Mouse (Mus musculus) CH12.LX (cell line): ENCODE measurements around the gene Tsg101. TPM values are rescaled to one million over a fixed set of nuclear protein-coding genes. Genes with fewer than 3 reads are reported as not detected.

Experiments
- DNase-seq: peaks from one replicate; pipeline ENCODE4 v3.0.0-alpha.2; 2013; ENCODE audit errors: extremely low read depth
- H3K27ac ChIP-seq: 2 replicates; pipeline ENCODE4 v1.5.1; 2012; ENCODE audit warnings: low read depth, mild to moderate bottlenecking, control low read depth, moderate library complexity; ENCODE audit not compliant: insufficient read depth
- H3K27me3 ChIP-seq: replicated peaks from 2 replicates; pipeline ENCODE3; 2012; ENCODE audit warnings: inconsistent platforms
- H3K36me3 ChIP-seq, 2 experiments: replicated peaks in 1 of 2; 2 replicates each; pipeline versions ENCODE3 to v1.6.1; 2012; ENCODE audit warnings: inconsistent platforms in 1 of 2, low read length in 1 of 2, mild to moderate bottlenecking in 1 of 2, mixed read lengths in 1 of 2, moderate library complexity in 1 of 2; ENCODE audit not compliant: control insufficient read depth in 1 of 2, insufficient read depth in 1 of 2
- H3K4me1 ChIP-seq, 2 experiments: 2 replicates each; pipeline ENCODE4 v1.6.1; 2012; ENCODE audit warnings: inconsistent platforms in 1 of 2, moderate library complexity in 1 of 2; ENCODE audit not compliant: insufficient read depth in 2 of 2, control insufficient read depth in 1 of 2
- H3K4me2 ChIP-seq: 2 replicates; pipeline ENCODE4 v1.6.1; 2012; ENCODE audit warnings: low read depth, mild to moderate bottlenecking, control low read depth; ENCODE audit not compliant: poor library complexity, insufficient read depth, severe bottlenecking
- H3K4me3 ChIP-seq, 3 experiments: fragments of 150-350 bp in 1 of 3; sonication (generic) in 1 of 3; replicated peaks in 1 of 3; 2 replicates each; pipeline versions ENCODE3 to v1.5.1; 2011 to 2012; ENCODE audit warnings: low read depth in 2 of 3, low read length in 2 of 3, mild to moderate bottlenecking in 2 of 3, moderate library complexity in 2 of 3, control low read depth in 1 of 3, improper control_type of control experiment in 1 of 3, inconsistent platforms in 1 of 3, mixed read lengths in 1 of 3; ENCODE audit not compliant: poor library complexity in 1 of 3
- H3K79me2 ChIP-seq: replicated peaks from 2 replicates; pipeline ENCODE4 v1.6.1; 2012; ENCODE audit warnings: mild to moderate bottlenecking, moderate library complexity; ENCODE audit not compliant: control insufficient read depth, poor library complexity, insufficient read depth, severe bottlenecking; ENCODE audit errors: extremely low read depth
- H3K9ac ChIP-seq: 2 replicates; pipeline ENCODE4 v1.6.1; 2012; ENCODE audit warnings: low read depth, mild to moderate bottlenecking, control low read depth, moderate library complexity; ENCODE audit not compliant: insufficient read depth
- H3K9me3 ChIP-seq: replicated peaks from 2 replicates; pipeline ENCODE3; 2012; ENCODE audit warnings: low read length, inconsistent platforms, mixed read lengths
- BHLHE40 ChIP-seq: IDR thresholded peaks from 2 replicates; pipeline ENCODE4 v1.6.1; 2011; ENCODE audit warnings: mild to moderate bottlenecking, low read depth, low read length, improper control_type of control experiment
- CTCF ChIP-seq, 2 experiments: IDR thresholded peaks in 1 of 2; conservative IDR thresholded peaks in 1 of 2; 2 replicates each; pipeline ENCODE4 v1.5.1; 2011 to 2012; ENCODE audit warnings: low read depth in 2 of 2, low read length in 2 of 2, improper control_type of control experiment in 1 of 2, inconsistent platforms in 1 of 2, mild to moderate bottlenecking in 1 of 2, moderate library complexity in 1 of 2
- E2F4 ChIP-seq: IDR thresholded peaks from 2 replicates; pipeline ENCODE4 v1.6.1; 2011; ENCODE audit warnings: low read depth, low read length, improper control_type of control experiment; ENCODE audit not compliant: insufficient replicate concordance
- EP300 ChIP-seq: IDR thresholded peaks from 2 replicates; pipeline ENCODE4 v1.6.1; 2011; ENCODE audit warnings: low read length, improper control_type of control experiment
- ETS1 ChIP-seq: conservative IDR thresholded peaks from 2 replicates; pipeline ENCODE4 v1.6.1; 2012; ENCODE audit warnings: low read depth, mild to moderate bottlenecking, inconsistent platforms, low read length, improper control_type of control experiment, moderate library complexity
- GABPA ChIP-seq: IDR thresholded peaks from 2 replicates; pipeline ENCODE4 v1.6.1; 2012; ENCODE audit warnings: low read depth, low read length, improper control_type of control experiment, inconsistent platforms; ENCODE audit not compliant: insufficient replicate concordance
- HCFC1 ChIP-seq: IDR thresholded peaks from 2 replicates; pipeline ENCODE4 v1.6.1; 2012; ENCODE audit warnings: low read depth, mild to moderate bottlenecking, inconsistent platforms, low read length, improper control_type of control experiment
- KAT2A ChIP-seq: IDR thresholded peaks from 2 replicates; pipeline ENCODE4 v1.6.1; 2012; ENCODE audit warnings: low read length, improper control_type of control experiment, inconsistent platforms; ENCODE audit not compliant: insufficient replicate concordance
- MAFK ChIP-seq: IDR thresholded peaks from 2 replicates; pipeline ENCODE4 v1.6.1; 2011; ENCODE audit warnings: low read length, improper control_type of control experiment; ENCODE audit not compliant: insufficient replicate concordance
- MAX ChIP-seq: IDR thresholded peaks from 2 replicates; pipeline ENCODE4 v1.6.1; 2011; ENCODE audit warnings: low read length, improper control_type of control experiment
- MEF2A ChIP-seq: IDR thresholded peaks from 2 replicates; pipeline ENCODE4 v1.6.1; 2014; ENCODE audit warnings: low read depth, mild to moderate bottlenecking, inconsistent platforms, low read length, improper control_type of control experiment, borderline replicate concordance
- MXI1 ChIP-seq: IDR thresholded peaks from 2 replicates; pipeline ENCODE4 v1.6.1; 2011; ENCODE audit warnings: mild to moderate bottlenecking, low read depth, low read length, improper control_type of control experiment
- MYC ChIP-seq: IDR thresholded peaks from 2 replicates; pipeline ENCODE4 v1.6.1; 2011; ENCODE audit warnings: low read depth, mild to moderate bottlenecking, improper control_type of control experiment, low read length
- NELFE ChIP-seq: IDR thresholded peaks from 2 replicates; pipeline ENCODE4 v1.6.1; 2011; ENCODE audit warnings: low read depth, low read length, improper control_type of control experiment
- NRF1 ChIP-seq: IDR thresholded peaks from 2 replicates; pipeline ENCODE4 v1.6.1; 2014; ENCODE audit warnings: low read depth, mild to moderate bottlenecking, inconsistent platforms, low read length, improper control_type of control experiment, moderate library complexity
- PAX5 ChIP-seq: IDR thresholded peaks from 2 replicates; pipeline ENCODE4 v1.6.1; 2012; ENCODE audit warnings: low read length, inconsistent platforms, mixed read lengths
- POLR2A ChIP-seq: IDR thresholded peaks from 2 replicates; pipeline ENCODE4 v1.6.1; 2011; ENCODE audit warnings: low read depth, mild to moderate bottlenecking, improper control_type of control experiment, low read length
- POLR2AphosphoS2 ChIP-seq: IDR thresholded peaks from 2 replicates; pipeline ENCODE4 v1.6.1; 2011; ENCODE audit warnings: low read depth, low read length, improper control_type of control experiment
- SMC3 ChIP-seq: IDR thresholded peaks from 2 replicates; pipeline ENCODE4 v1.6.1; 2011; ENCODE audit warnings: low read depth, low read length, improper control_type of control experiment
- TBP ChIP-seq: conservative IDR thresholded peaks from 2 replicates; pipeline ENCODE4 v1.6.1; 2011; ENCODE audit warnings: low read depth, low read length, improper control_type of control experiment
- TCF12 ChIP-seq: IDR thresholded peaks from 2 replicates; pipeline ENCODE4 v1.6.1; 2014; ENCODE audit warnings: low read depth, mild to moderate bottlenecking, inconsistent platforms, low read length, improper control_type of control experiment
- ZC3H11A ChIP-seq: IDR thresholded peaks from 2 replicates; pipeline ENCODE4 v1.6.1; 2012; ENCODE audit warnings: low read depth, mild to moderate bottlenecking, inconsistent platforms, low read length, improper control_type of control experiment
- ZKSCAN1 ChIP-seq: IDR thresholded peaks from 2 replicates; pipeline ENCODE4 v1.6.1; 2012; ENCODE audit warnings: low read depth, inconsistent platforms, low read length, improper control_type of control experiment, borderline replicate concordance
- ZNF384 ChIP-seq: IDR thresholded peaks from 2 replicates; pipeline ENCODE4 v1.6.1; 2012; ENCODE audit warnings: low read depth, low read length, improper control_type of control experiment, inconsistent platforms
- dilution Hi-C: fragments of 300-500 bp; cut with MboI; formaldehyde crosslinking; loops from 2 replicates; pipeline ENCODE4 v1.14.3; 2020; ENCODE audit warnings: low sequenced_read_pairs; ENCODE audit not compliant: extremely low pct_unique_long_range_greater_than_20kb, extremely low pct_ligation_motif_present
- in situ Hi-C: fragments of 300-500 bp; cut with MboI; formaldehyde crosslinking; loops from 3 replicates; pipeline ENCODE4 v1.14.3; 2019; ENCODE audit warnings: low sequenced_read_pairs, low pct_ligation_motif_present, low pct_unique_long_range_greater_than_20kb, mixed read lengths
- polyA plus RNA-seq: library from polyadenylated mRNA; unstranded; fragments of >175 nt; gene quantifications from 2 replicates; pipeline ENCODE4 v1.2.1, GENCODE M21; 2012; ENCODE audit warnings: low read depth; ENCODE audit not compliant: insufficient read length
- total RNA-seq, 2 experiments: library from RNA; depleted of rRNA; stranded (reverse); fragments of 300-350 nt in 1 of 2; fragments of >200 nt in 1 of 2; gene quantifications; 2 replicates each; pipeline ENCODE4 v1.2.3; 2012 to 2014

Tsg101 gene
- total and polyA plus RNA-seq, 3 experiments = 19.8 to 93.5 (median 46.0) TPM

GRCm38 (mm10) chr7:46876841-46877240 is 42.9 kb downstream of the Tsg101 start:
- no peak for DNase-seq
- Histone ChIP-seq H3K27me3 (no peaks in the 10 kb centered on the region), H3K4me2 (no peak overlapping the region), H3K79me2 (no peaks in the 10 kb centered on the region), H3K27ac (no peak overlapping the region), H3K9me3 (no peaks in the 10 kb centered on the region), H3K36me3 (no peaks in the 10 kb centered on the region), H3K4me1 (peaks cover 0 to 9% of the 10 kb centered on the region in 2 experiments; a peak in 2 of 4 replicates), H3K9ac (no peak overlapping the region), H3K4me3 (no peak overlapping the region)
- TF ChIP-seq EP300 (no peak), KAT2A (no peak), HCFC1 (no peak), ZC3H11A (no peak), MAFK (no peak), SMC3 (no peak), CTCF (conservative IDR thresholded peaks at IDR 0.05 in 1 of 2, IDR thresholded peaks at IDR 0.05 in 1 of 2; ENCODE audit: low read depth in 2 of 2, low read length in 2 of 2) (no peak), ZKSCAN1 (no peak), MYC (no peak), PAX5 (no peak), MXI1 (no peak), NRF1 (no peak), BHLHE40 (no peak)
- dilution Hi-C loops (no loop called here), in situ Hi-C loops (no loop called here)

- dilution Hi-C loops = no loop called here
- Histone ChIP-seq H3K27ac (no peak overlapping the region), H3K79me2 (no peaks in the 10 kb centered on the region), H3K9me3 (no peaks in the 10 kb centered on the region), H3K4me1 (no peaks in the 10 kb centered on the region), H3K27me3 (no peaks in the 10 kb centered on the region), H3K36me3 (no peaks in the 10 kb centered on the region), H3K9ac (no peak overlapping the region), H3K4me2 (no peak overlapping the region), H3K4me3 (no peak overlapping the region)
- in situ Hi-C loops = no loop called here
- no peak for TF ChIP-seq MEF2A
- no peak for TF ChIP-seq GABPA
- DNase-seq = no peak
Measured at GRCm38 (mm10) chr7:46871988-46872387, 47.8 kb downstream of the Tsg101 start.

GRCm38 (mm10) chr7:46860996-46861395 is 58.8 kb downstream of the Tsg101 start, which contains the start of gene Ldhc:
Gene Ldhc (plus strand): TSS chr7:46861203.
- peaks cover 0 to 4% of the 10 kb centered on the region in 2 experiments for H3K36me3 ChIP-seq
- H3K4me2 ChIP-seq = no peak within 1 kb of the TSS
- no peaks in the 10 kb centered on the region for H3K79me2 ChIP-seq
- no peaks in the 10 kb centered on the region for H3K27me3 ChIP-seq
- TF ChIP-seq POLR2AphosphoS2 = no peak
- no peak for TF ChIP-seq MAX
- TF ChIP-seq SMC3 = no peak
- TF ChIP-seq BHLHE40 = no peak
- TF ChIP-seq ZNF384 = no peak
- no peak for TF ChIP-seq CTCF (conservative IDR thresholded peaks at IDR 0.05 in 1 of 2, IDR thresholded peaks at IDR 0.05 in 1 of 2; ENCODE audit: low read depth in 2 of 2, low read length in 2 of 2)
- no peak for TF ChIP-seq NELFE
- no peak for TF ChIP-seq TCF12
- TF ChIP-seq TBP = no peak
- no peak for TF ChIP-seq ETS1
- no peak for TF ChIP-seq HCFC1
- TF ChIP-seq POLR2A = no peak
- no peak for TF ChIP-seq E2F4
- no peak for TF ChIP-seq MXI1
- TF ChIP-seq, all 38 proteins: peak for 0
- H3K4me1 ChIP-seq = no peaks in the 10 kb centered on the region
- no peaks in the 10 kb centered on the region for H3K9me3 ChIP-seq
- H3K4me3 ChIP-seq = no peak within 1 kb of the TSS
- in situ Hi-C loops (no loop called here), dilution Hi-C loops (no loop called here)
- no peak within 1 kb of the TSS for H3K9ac ChIP-seq
- no peak within 1 kb of the TSS for H3K27ac ChIP-seq
- no peak for DNase-seq
